Mouse (Mus musculus): ENCODE measurements around the gene Ankle2. TPM values are rescaled to one million over a fixed set of nuclear protein-coding genes. Genes with fewer than 3 reads are reported as not detected.

Gene Ankle2
- polyA plus RNA-seq, 2 experiments: 20.5 to 31.8 TPM

- Histone ChIP-seq H3K27ac (replicated peaks; ENCODE audit: low read depth, low read length) (peak overlapping the region; percentile 93; the same call in 1 of the 2 replicates), H3K36me3 (ENCODE audit: control insufficient read depth, insufficient read depth, low read length) (peaks cover 14% of the 10 kb centered on the region), H3K4me2 (replicated peaks; ENCODE audit: low read depth, low read length, severe bottlenecking) (peak overlapping the region; percentile 66), H3K27me3 (ENCODE audit: control insufficient read depth, insufficient read depth, low read length) (no peaks in the 10 kb centered on the region), H3K4me1 (ENCODE audit: control insufficient read depth, insufficient read depth, low read length) (peaks cover 17% of the 10 kb centered on the region), H3K4me3 (replicated peaks; ENCODE audit: low read length) (peak overlapping the region; percentile 99), H3K9ac (ENCODE audit: low read depth, low read length, severe bottlenecking) (peak overlapping the region; percentile 96), H3K9me3 (ENCODE audit: control insufficient read depth, low read length) (no peaks in the 10 kb centered on the region)
- TF ChIP-seq POLR2A (IDR thresholded peaks at IDR 0.05; ENCODE audit: borderline replicate concordance, extremely low read depth, insufficient read depth, insufficient read length): no peak
- ATAC-seq (ENCODE audit: low FRiP score, low read depth) (peak; percentile 58), DNase-seq (ENCODE audit: low spot score) (no peak)
- 8% methylated on average over 8 of the region's 8 CpGs for WGBS
Measured at GRCm38 (mm10) chr5:110230401-110230779, 414 bp upstream of the Ankle2 start.

- 42% methylated on average over 13 of the region's 13 CpGs for WGBS
Measured at GRCm38 (mm10) chr5:110231638-110232037, 834 bp downstream of the Ankle2 start.

GRCm38 (mm10) chr5:110232346-110232745, 1.5 kb downstream of the Ankle2 start:
- no peak for TF ChIP-seq POLR2A (IDR thresholded peaks at IDR 0.05; ENCODE audit: borderline replicate concordance, extremely low read depth, insufficient read depth, insufficient read length)
- no peak overlapping the region for H3K9ac ChIP-seq (ENCODE audit: low read depth, low read length, severe bottlenecking)
- peak overlapping the region; percentile 66 for H3K4me2 ChIP-seq (replicated peaks; ENCODE audit: low read depth, low read length, severe bottlenecking)
- 87% methylated on average over 6 of the region's 6 CpGs for WGBS
- ATAC-seq (ENCODE audit: low FRiP score, low read depth) (no peak), DNase-seq (ENCODE audit: low spot score) (no peak)
- H3K4me3 ChIP-seq (replicated peaks; ENCODE audit: low read length): no peak overlapping the region
- H3K27me3 ChIP-seq (ENCODE audit: control insufficient read depth, insufficient read depth, low read length): no peaks in the 10 kb centered on the region
- H3K9me3 ChIP-seq (ENCODE audit: control insufficient read depth, low read length): no peaks in the 10 kb centered on the region
- peaks cover 27% of the 10 kb centered on the region for H3K36me3 ChIP-seq (ENCODE audit: control insufficient read depth, insufficient read depth, low read length)
- peaks cover 17% of the 10 kb centered on the region for H3K4me1 ChIP-seq (ENCODE audit: control insufficient read depth, insufficient read depth, low read length)
- no peak overlapping the region for H3K27ac ChIP-seq (replicated peaks; ENCODE audit: low read depth, low read length)

More at GRCm38 (mm10) chr5:110231638-110232037, 834 bp downstream of the Ankle2 start:
- Histone ChIP-seq H3K9ac (ENCODE audit: low read depth, low read length, severe bottlenecking) (peak overlapping the region; percentile 96), H3K27ac (replicated peaks; ENCODE audit: low read depth, low read length) (no peak overlapping the region), H3K4me3 (replicated peaks; ENCODE audit: low read length) (peak overlapping the region; percentile 99), H3K9me3 (ENCODE audit: control insufficient read depth, low read length) (no peaks in the 10 kb centered on the region), H3K27me3 (ENCODE audit: control insufficient read depth, insufficient read depth, low read length) (no peaks in the 10 kb centered on the region), H3K4me1 (ENCODE audit: control insufficient read depth, insufficient read depth, low read length) (peaks cover 17% of the 10 kb centered on the region), H3K4me2 (replicated peaks; ENCODE audit: low read depth, low read length, severe bottlenecking) (peak overlapping the region; percentile 66), H3K36me3 (ENCODE audit: control insufficient read depth, insufficient read depth, low read length) (peaks cover 22% of the 10 kb centered on the region)
- no peak for TF ChIP-seq POLR2A (IDR thresholded peaks at IDR 0.05; ENCODE audit: borderline replicate concordance, extremely low read depth, insufficient read depth, insufficient read length)
- ATAC-seq (ENCODE audit: low FRiP score, low read depth) (no peak), DNase-seq (ENCODE audit: low spot score) (no peak)

GRCm38 (mm10) chr5:110244091-110244490, 13.3 kb downstream of the Ankle2 start:
- DNase-seq (ENCODE audit: low spot score) (no peak), ATAC-seq (ENCODE audit: low FRiP score, low read depth) (no peak)
- H3K9ac ChIP-seq (ENCODE audit: low read depth, low read length, severe bottlenecking): no peak overlapping the region
- 90% methylated on average over 2 of the region's 2 CpGs for WGBS
- H3K4me2 ChIP-seq (replicated peaks; ENCODE audit: low read depth, low read length, severe bottlenecking): no peak overlapping the region
- no peaks in the 10 kb centered on the region for H3K27me3 ChIP-seq (ENCODE audit: control insufficient read depth, insufficient read depth, low read length)
- H3K27ac ChIP-seq (replicated peaks; ENCODE audit: low read depth, low read length): no peak overlapping the region
- no peak for TF ChIP-seq POLR2A (IDR thresholded peaks at IDR 0.05; ENCODE audit: borderline replicate concordance, extremely low read depth, insufficient read depth, insufficient read length)
- no peaks in the 10 kb centered on the region for H3K4me1 ChIP-seq (ENCODE audit: control insufficient read depth, insufficient read depth, low read length)
- H3K36me3 ChIP-seq (ENCODE audit: control insufficient read depth, insufficient read depth, low read length): peaks cover 89% of the 10 kb centered on the region
- no peaks in the 10 kb centered on the region for H3K9me3 ChIP-seq (ENCODE audit: control insufficient read depth, low read length)
- no peak overlapping the region for H3K4me3 ChIP-seq (replicated peaks; ENCODE audit: low read length)

GRCm38 (mm10) chr5:110266941-110267340, 36.1 kb downstream of the Ankle2 start:
- no peak overlapping the region for H3K27ac ChIP-seq (replicated peaks; ENCODE audit: low read depth, low read length)
- no peaks in the 10 kb centered on the region for H3K9me3 ChIP-seq (ENCODE audit: control insufficient read depth, low read length)
- H3K4me2 ChIP-seq (replicated peaks; ENCODE audit: low read depth, low read length, severe bottlenecking): no peak overlapping the region
- H3K9ac ChIP-seq (ENCODE audit: low read depth, low read length, severe bottlenecking): no peak overlapping the region
- 94% methylated on average over 4 of the region's 4 CpGs for WGBS
- DNase-seq (ENCODE audit: low spot score): no peak
- H3K4me3 ChIP-seq (replicated peaks; ENCODE audit: low read length): no peak overlapping the region
- H3K36me3 ChIP-seq (ENCODE audit: control insufficient read depth, insufficient read depth, low read length): peaks cover 35% of the 10 kb centered on the region
- ATAC-seq (ENCODE audit: low FRiP score, low read depth): no peak
- no peaks in the 10 kb centered on the region for H3K27me3 ChIP-seq (ENCODE audit: control insufficient read depth, insufficient read depth, low read length)
- no peak for TF ChIP-seq POLR2A (IDR thresholded peaks at IDR 0.05; ENCODE audit: borderline replicate concordance, extremely low read depth, insufficient read depth, insufficient read length)
- H3K4me1 ChIP-seq (ENCODE audit: control insufficient read depth, insufficient read depth, low read length): peaks cover 5% of the 10 kb centered on the region
